Mouse (Mus musculus) urinary bladder, postnatal 14 days (tissue): ENCODE measurements around the gene Gm49630.
"Not testable (repeated sequence)": the region's sequence is repeated elsewhere in the genome, so short reads cannot be mapped to it uniquely, and the experiment has no call there.

Source experiments
- DNase-seq: peaks from one replicate; pipeline ENCODE4 v3.0.0; 2021; ENCODE audit warnings: low spot score

The Gm49630 gene

DNA sequence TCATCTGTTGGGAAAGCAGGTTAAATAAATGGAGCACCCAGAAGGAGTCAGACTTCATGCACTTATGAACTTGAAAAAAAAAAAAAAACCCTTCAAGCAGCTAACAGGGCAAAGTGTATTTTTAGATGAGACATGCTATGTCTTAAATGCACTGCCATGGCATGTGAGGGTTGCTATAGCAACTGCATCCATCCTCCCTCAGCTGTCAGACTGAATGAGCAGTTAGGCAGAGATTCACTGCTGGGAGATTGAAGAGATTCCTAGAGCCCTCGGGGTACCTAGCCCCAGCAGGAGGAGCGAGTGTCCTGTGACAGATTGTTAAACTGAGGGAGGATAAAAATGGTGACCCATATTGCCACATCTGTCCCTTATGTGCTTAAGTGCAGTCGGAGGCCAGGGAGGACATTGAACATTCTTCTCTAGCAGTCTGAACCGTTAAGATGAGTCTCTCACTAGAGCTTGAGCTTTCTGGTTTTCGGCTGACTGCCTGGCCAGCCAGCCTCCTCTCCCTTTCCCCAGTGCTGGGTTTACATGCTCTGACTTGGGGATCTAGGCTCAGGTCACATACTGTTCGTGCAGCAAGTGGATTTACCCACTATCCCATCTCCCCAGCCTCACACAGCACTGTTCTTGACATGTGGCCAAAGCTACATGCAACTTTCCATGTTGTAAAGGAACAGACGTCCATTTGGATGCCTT lies 5.0 kb downstream of the Gm49630 start:
- DNase-seq, result not testable (repeated sequence)

GRCm38 (mm10) chr17:7366265-7366664 lies 5.5 kb downstream of the Gm49630 start:
- DNase-seq, result not testable (repeated sequence)

DNA sequence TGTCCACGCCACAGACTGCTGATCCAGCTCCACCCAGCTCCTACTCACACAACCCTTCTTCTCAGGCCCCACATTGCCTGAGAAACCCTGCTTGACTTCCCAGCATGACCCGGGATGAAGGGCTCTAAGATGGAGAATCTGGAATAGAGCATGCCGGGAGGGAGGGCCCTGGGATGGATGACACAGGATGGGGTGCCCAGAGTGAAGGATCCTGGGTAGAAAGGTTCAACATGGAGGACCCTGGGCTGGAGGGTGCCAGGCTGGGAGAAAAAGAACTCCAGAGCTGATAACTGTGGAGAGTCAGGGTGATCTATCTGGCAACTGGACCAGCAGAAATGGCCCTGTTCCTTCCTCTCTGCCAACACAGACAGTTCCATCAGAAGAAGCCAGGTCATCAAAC lies 6.2 kb downstream of the Gm49630 start:
- DNase-seq, result not testable (repeated sequence)

GRCm38 (mm10) chr17:7360749-7361465 lies 10.9 kb downstream of the Gm49630 start:
- DNase-seq, result not testable (repeated sequence)

DNA sequence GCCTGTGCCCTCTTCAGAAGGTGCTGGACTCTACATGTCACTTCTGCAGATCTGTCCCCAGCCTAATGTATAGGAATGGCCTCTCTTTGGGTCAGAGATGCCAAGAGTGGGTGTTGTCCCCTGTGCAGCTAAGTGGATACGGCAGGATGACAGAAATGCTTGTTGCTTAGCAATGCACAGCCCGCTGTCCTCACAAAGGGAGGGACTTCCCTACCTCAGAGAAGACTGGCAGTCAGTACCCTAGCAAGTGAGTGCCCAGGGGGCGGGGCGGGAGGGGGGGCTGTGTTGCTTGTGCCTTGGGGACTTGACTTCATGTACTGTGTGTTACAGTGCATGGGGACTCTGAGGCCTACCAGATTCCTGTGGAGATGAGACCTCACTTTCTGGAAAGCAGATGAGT lies 12.0 kb downstream of the Gm49630 start:
- not testable (repeated sequence) for DNase-seq

DNA sequence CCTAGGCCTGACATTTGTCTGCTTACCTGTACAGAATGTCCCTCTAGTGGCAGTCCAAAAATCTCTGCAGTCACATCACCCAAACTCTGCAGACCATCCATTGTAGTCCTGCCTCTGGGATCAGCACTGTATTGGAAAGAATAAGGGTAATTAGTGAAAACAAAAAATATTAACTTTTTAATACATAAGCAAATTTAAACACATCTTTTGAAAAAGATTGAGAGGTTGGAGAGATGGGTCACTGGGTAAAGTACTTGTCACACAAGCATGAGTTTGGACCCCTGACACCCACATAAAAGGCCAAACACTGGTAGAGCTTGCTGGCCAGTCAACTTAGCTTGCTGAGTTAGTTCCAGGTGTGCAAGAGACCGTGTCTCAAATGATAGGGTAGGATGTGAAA lies 19.2 kb downstream of the Gm49630 start, which contains the start of gene Ttll2:
TSS of gene Ttll2 (minus strand) at position 101 of the 400 bp plus-strand sequence.
- not testable (repeated sequence) for DNase-seq

DNA sequence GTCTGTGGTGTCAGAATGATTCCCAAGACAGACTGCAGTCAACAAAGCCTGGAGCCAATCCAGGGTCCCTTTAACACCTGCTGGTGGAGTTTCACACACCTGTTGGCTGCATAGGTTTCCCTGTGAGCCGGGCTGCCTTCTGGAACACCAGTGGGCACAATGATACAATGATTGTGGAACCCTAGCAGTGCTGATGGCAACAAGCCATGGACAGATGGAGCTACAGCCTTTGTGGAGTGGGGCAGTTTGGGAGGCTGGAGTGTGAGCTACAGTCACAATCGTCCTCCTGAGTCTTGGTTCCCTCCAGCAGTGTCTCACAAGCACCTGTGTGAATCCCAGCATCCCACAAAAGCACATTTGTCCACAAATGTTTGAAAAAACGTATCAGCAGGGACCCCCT lies 23.0 kb downstream of the Gm49630 start:
- DNase-seq, result not testable (repeated sequence)

- DNase-seq, result not testable (repeated sequence)
These were observed 34.4 kb downstream of the Gm49630 start for GRCm38 (mm10) chr17:7337381-7337780.

GRCm38 (mm10) chr17:7332745-7333144 lies 39.0 kb downstream of the Gm49630 start:
- not testable (repeated sequence) for DNase-seq

GRCm38 (mm10) chr17:7326415-7326814 lies 45.4 kb downstream of the Gm49630 start:
- DNase-seq, result not testable (repeated sequence)

- not testable (repeated sequence) for DNase-seq
These were observed 47.4 kb downstream of the Gm49630 start, which contains the start of gene Tcp10a for GRCm38 (mm10) chr17:7324346-7324745. TSS of gene Tcp10a (plus strand) at chr17:7324646.

GRCm38 (mm10) chr17:7319789-7320188 lies 52.0 kb downstream of the Gm49630 start:
- DNase-seq, result not testable (repeated sequence)

GRCm38 (mm10) chr17:7315693-7316382 lies 55.9 kb downstream of the Gm49630 start:
- not testable (repeated sequence) for DNase-seq

DNA sequence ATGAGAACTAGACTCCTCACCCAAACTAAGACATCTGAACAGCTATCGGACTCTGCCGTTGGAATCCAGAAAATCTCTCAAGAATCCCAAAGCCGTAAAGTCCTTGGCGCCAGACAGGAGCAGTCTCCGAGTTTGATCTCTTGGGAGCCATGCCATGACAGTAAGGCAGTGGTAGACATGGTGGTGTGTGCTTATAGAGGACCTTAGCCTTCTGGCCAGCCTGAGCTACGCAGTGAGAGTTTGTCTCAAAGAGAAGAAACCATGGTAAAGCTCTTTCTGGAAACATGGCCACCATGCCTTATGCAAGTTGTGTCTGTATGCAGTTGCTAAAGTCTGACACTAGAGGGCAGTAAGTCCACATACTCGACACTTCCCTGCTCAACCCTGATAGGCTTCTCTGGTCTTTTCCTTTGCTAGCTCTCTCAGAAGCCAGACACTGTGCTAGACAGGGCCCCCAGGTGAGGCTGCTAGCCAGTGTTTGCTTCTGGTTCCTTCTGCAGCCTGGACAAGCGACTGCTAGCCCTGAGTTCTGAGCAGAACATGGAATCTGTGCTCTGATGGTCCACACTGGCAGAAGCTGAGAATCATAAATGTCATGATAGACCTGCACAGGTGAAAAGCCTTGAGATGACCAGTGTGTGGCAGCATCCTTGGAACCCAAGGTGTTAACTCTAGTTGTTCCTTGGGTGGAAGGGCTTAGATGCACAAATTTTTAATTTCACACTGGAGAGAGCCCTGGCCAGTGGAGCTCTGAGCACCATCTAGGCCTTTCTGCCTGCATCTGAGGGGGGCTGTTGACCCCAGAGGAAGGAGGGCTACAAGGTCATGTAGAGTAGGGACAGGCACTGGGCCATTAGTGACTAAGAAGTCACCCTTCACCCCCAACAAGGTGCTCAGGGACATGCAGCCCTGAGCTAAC lies 65.2 kb downstream of the Gm49630 start:
- DNase-seq, result not testable (repeated sequence)
